Mouse (Mus musculus): ENCODE measurements around the gene Vmn1r35. TPM values are rescaled to one million over a fixed set of nuclear protein-coding genes. Genes with fewer than 3 reads are reported as not detected.

Gene Vmn1r35
- polyA plus RNA-seq, 2 experiments: not detected

DNA sequence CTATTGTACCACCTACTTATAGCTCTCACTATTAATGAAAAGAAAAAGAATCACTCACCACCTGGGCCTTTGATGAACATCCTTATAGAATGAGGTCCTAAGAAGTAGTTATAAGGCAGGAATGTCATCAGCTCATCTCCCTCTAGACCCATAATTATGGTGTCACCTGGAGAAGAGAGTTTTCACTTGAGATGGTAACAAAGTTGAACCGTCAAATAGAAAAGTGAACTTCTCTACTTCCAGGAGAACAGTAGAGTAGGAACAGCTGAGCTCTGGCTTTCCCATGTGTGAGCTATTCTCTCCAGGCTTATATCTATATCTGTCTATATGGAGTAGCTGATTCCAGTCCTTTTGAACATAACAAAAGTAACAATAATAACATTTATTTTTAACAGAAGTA, 41.9 kb downstream of the Vmn1r35 start, which contains the start of gene Vmn1r34:
Gene Vmn1r34, minus strand, starts transcription at position 101 of the 400 bp plus-strand sequence.
- H3K9me3 ChIP-seq (ENCODE audit: control insufficient read depth, low read length): no peaks in the 10 kb centered on the region
- H3K4me1 ChIP-seq (replicated peaks; ENCODE audit: control insufficient read depth in 2 of 2, insufficient read depth in 2 of 2, low read length in 1 of 2): no peaks in the 10 kb centered on the region
- H3K4me3 ChIP-seq (ENCODE audit: insufficient read depth in 1 of 2, low read depth in 2 of 2, low read length in 2 of 2): no peak within 1 kb of the TSS
- H3K27me3 ChIP-seq (ENCODE audit: control insufficient read depth, insufficient read depth, low read length): no peaks in the 10 kb centered on the region
- no peak for ATAC-seq (ENCODE audit: insufficient read depth)
- H3K4me2 ChIP-seq (ENCODE audit: low read depth): no peak within 1 kb of the TSS
- no peak for DNase-seq (ENCODE audit: low read depth in 3 of 3, low spot score in 3 of 3)
- 64% methylated on average over 1 of the region's 1 CpGs for WGBS (ENCODE audit: insufficient replicate concordance)
- no peak within 1 kb of the TSS for H3K27ac ChIP-seq
- H3K9ac ChIP-seq (replicated peaks): no peak within 1 kb of the TSS
- H3K36me3 ChIP-seq (replicated peaks; ENCODE audit: control insufficient read depth, insufficient read depth, low read depth): no peaks in the 10 kb centered on the region
- TF ChIP-seq EP300 (IDR thresholded peaks at IDR 0.05; ENCODE audit: low read depth): no peak
- no peak for TF ChIP-seq CTCF (IDR thresholded peaks at IDR 0.05; ENCODE audit: low read depth)

Other genes starting within 250 kb of the Vmn1r35 start
- gene Mad2l1, start 150.5 kb downstream of the Vmn1r35 start, polyA plus RNA-seq (2012; rRNA removed): 28.4 and 49.3 TPM in 2 replicates
- gene Mad2l1, start 150.5 kb downstream of the Vmn1r35 start, polyA plus RNA-seq (2014; fragmentation: Nextera tagmentation; extraction: Ambion mirVana): 95.0 and 97.2 TPM in 2 replicates
- gene Vmn1r32, start 125.8 kb downstream of the Vmn1r35 start, polyA plus RNA-seq (2012; rRNA removed): 0.01 TPM in 1 of 2 replicates, not detected in the other
- 0.04 and 0.06 TPM in 2 replicates for gene Vmn1r32, start 125.8 kb downstream of the Vmn1r35 start, polyA plus RNA-seq (2014; fragmentation: Nextera tagmentation; extraction: Ambion mirVana)
- gene Vmn1r33, start 67.6 kb downstream of the Vmn1r35 start, polyA plus RNA-seq (2012; rRNA removed): not detected in 2 replicates
- not detected in 2 replicates for gene Vmn1r33, start 67.6 kb downstream of the Vmn1r35 start, polyA plus RNA-seq (2014; fragmentation: Nextera tagmentation; extraction: Ambion mirVana)
- not detected in 2 replicates for gene Vmn1r34, start 42.0 kb downstream of the Vmn1r35 start, polyA plus RNA-seq (2012; rRNA removed)
- not detected in 2 replicates for gene Vmn1r34, start 42.0 kb downstream of the Vmn1r35 start, polyA plus RNA-seq (2014; fragmentation: Nextera tagmentation; extraction: Ambion mirVana)
- not detected in 2 replicates for gene Vmn1r36, start 33.3 kb upstream of the Vmn1r35 start, polyA plus RNA-seq (2012; rRNA removed)
- not detected in 2 replicates for gene Vmn1r36, start 33.3 kb upstream of the Vmn1r35 start, polyA plus RNA-seq (2014; fragmentation: Nextera tagmentation; extraction: Ambion mirVana)
- not detected in 2 replicates for gene Vmn1r37, start 43.5 kb upstream of the Vmn1r35 start, polyA plus RNA-seq (2012; rRNA removed)
- not detected in 2 replicates for gene Vmn1r37, start 43.5 kb upstream of the Vmn1r35 start, polyA plus RNA-seq (2014; fragmentation: Nextera tagmentation; extraction: Ambion mirVana)
- not detected in 2 replicates for gene Vmn1r38, start 96.7 kb upstream of the Vmn1r35 start, polyA plus RNA-seq (2012; rRNA removed)
- gene Vmn1r38, start 96.7 kb upstream of the Vmn1r35 start, polyA plus RNA-seq (2014; fragmentation: Nextera tagmentation; extraction: Ambion mirVana): not detected in 2 replicates
- gene Vmn1r39, start 124.7 kb upstream of the Vmn1r35 start, polyA plus RNA-seq (2012; rRNA removed): not detected in 2 replicates
- gene Vmn1r39, start 124.7 kb upstream of the Vmn1r35 start, polyA plus RNA-seq (2014; fragmentation: Nextera tagmentation; extraction: Ambion mirVana): not detected in 2 replicates
- 6.0 and 11.6 TPM in 2 replicates for gene Gng12, start 210.5 kb upstream of the Vmn1r35 start, polyA plus RNA-seq (2012; rRNA removed)
- gene Gng12, start 210.5 kb upstream of the Vmn1r35 start, polyA plus RNA-seq (2014; fragmentation: Nextera tagmentation; extraction: Ambion mirVana): 30.6 and 32.5 TPM in 2 replicates